Mouse (Mus musculus) Patski (cell line): ENCODE results near the gene Fras1. TPM values are rescaled to one million over a fixed set of nuclear protein-coding genes. Genes with fewer than 3 reads are reported as not detected.

Source experiments
- ATAC-seq: fragments of 100-300 bp; one replicate; pipeline ENCODE4 v1.8.0; 2021
- CTCF ChIA-PET: fragments of 350-600 bp; sonication (Branson Sonifier 250); formaldehyde crosslinking; loops from one replicate; lab custom pipeline; 2022; ENCODE audit warnings: inconsistent platforms; lab: Charles Lee
- POLR2A ChIA-PET: fragments of 350-600 bp; sonication (Branson Sonifier 250); formaldehyde crosslinking; loops from one replicate; lab custom pipeline; 2022; ENCODE audit warnings: antibody characterized with exemption, inconsistent platforms; lab: Charles Lee
- DNase-seq: peaks from one replicate; pipeline ENCODE4 v3.0.0-alpha.2; 2011; ENCODE audit warnings: low read depth, low spot score
- H3K27me3 ChIP-seq: fragments of 371-371 bp; one replicate; pipeline ENCODE4 v1.5.1; 2021
- CTCF ChIP-seq: fragments of 100-300 bp; IDR thresholded peaks from one replicate; pipeline ENCODE4 v1.5.1; 2021
- in situ Hi-C: fragments of 300-500 bp; cut with MboI; formaldehyde crosslinking; loops from 3 replicates; pipeline ENCODE4 v1.11.1; 2018; ENCODE audit warnings: low pct_unique_long_range_greater_than_20kb, mixed read lengths
- polyA plus RNA-seq: library from polyadenylated mRNA; unstranded; gene quantifications from one replicate; pipeline ENCODE4 v1.2.3, GENCODE M21; 2021

Gene Fras1
- polyA plus RNA-seq, 1 experiment from 2014 or later, result 2.4 TPM

DNA sequence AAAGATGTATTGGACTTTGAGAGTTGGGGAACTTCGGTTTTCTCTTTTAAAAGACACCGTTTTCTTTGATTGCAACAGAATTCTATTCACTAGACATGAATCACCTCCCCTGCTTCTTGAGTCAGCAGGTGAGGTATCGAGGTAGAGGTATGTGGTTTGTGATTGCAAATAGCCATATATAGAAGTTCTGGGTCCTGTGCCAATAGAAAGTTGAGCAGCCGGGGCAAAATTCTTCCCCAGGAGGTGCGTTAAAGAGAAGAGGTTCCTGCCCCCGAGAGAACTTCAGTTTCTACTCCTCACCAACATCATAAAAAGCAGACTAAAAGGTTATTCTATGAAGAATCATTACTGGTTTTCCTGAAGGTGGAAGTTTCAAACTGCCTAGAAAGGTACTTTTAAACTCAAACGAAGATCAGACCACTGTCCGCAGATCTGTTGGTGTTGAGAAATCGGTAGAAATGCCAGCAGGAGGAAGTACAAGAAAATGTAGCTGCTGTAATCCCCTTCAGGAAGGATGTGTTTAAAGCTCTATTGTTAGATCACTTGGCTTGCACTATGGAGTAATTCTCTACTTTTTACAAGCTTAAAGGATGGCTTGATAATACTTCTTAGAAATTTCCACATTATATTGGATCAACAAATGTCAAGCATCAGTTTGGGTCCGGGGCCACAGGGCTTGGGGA, 420.3 kb downstream of the Fras1 start:
- ATAC-seq, result peak; percentile 32

GRCm38 (mm10) chr5:96795752-96796151, 422.0 kb downstream of the Fras1 start:
- TF ChIP-seq CTCF, result no peak
- in situ Hi-C loops, result no loop called here
- CTCF ChIA-PET, result interaction anchor here (0.9 kb wide), 1 partner anchor 461 kb away, joined by 3 read pairs; no protein-coding TSS in a partner anchor
- DNase-seq (no peak), ATAC-seq (no peak)
- POLR2A ChIA-PET, result interaction anchor here (0.6 to 0.9 kb wide), 2 partner anchors 38 to 470 kb away, joined by 3 to 4 read pairs; no protein-coding TSS in a partner anchor
- H3K27me3 ChIP-seq, result no peaks in the 10 kb centered on the region

More for the DNA sequence above, 420.3 kb downstream of the Fras1 start:
- POLR2A ChIA-PET, result interaction anchor here (1.0 to 2.2 kb wide), 4 partner anchors 8 to 31 kb away, joined by 3 to 10 read pairs (median 7); no protein-coding TSS in a partner anchor
- no peak for TF ChIP-seq CTCF
- CTCF ChIA-PET, result interaction anchor here (0.6 to 0.9 kb wide), 3 partner anchors 8 to 15 kb away, joined by 3 read pairs; no protein-coding TSS in a partner anchor
- in situ Hi-C loops, result no loop called here
- DNase-seq, result no peak
- no peaks in the 10 kb centered on the region for H3K27me3 ChIP-seq

- ChIA-PET CTCF (no interaction called here), POLR2A (no interaction called here)
- in situ Hi-C loops, result no loop called here
- TF ChIP-seq CTCF, result no peak
- DNase-seq (no peak), ATAC-seq (no peak)
- H3K27me3 ChIP-seq, result no peaks in the 10 kb centered on the region
Observed at GRCm38 (mm10) chr5:96797465-96797864, 423.7 kb downstream of the Fras1 start.

- H3K27me3 ChIP-seq, result no peaks in the 10 kb centered on the region
- DNase-seq (no peak), ATAC-seq (no peak)
- ChIA-PET POLR2A (no interaction called here), CTCF (no interaction called here)
- TF ChIP-seq CTCF, result no peak
- in situ Hi-C loops, result no loop called here
Observed at GRCm38 (mm10) chr5:96799165-96799564, 425.4 kb downstream of the Fras1 start.

DNA sequence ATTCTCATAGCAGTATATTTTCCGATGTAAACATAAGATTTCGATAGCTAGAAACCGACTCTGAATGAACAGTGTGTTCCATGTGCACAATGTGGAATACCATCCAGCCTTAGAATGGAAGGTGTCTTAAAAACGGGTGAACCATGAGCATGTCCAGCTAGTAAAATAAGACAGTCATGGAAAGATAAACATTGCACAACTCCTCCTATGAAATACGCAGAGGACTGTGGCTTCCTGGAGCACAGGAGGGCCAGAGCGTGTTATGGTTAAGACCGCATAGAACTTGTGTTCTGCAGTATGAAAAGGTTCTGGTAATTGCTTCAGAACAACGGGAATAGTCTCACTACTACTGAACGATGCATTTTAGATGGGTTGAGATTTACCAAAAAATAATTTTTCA, 426.2 kb downstream of the Fras1 start:
- ATAC-seq (no peak), DNase-seq (no peak)
- in situ Hi-C loops, result no loop called here
- TF ChIP-seq CTCF, result no peak
- ChIA-PET CTCF (interaction anchor here (1.2 kb wide), 1 partner anchor 21 kb away, joined by 4 read pairs; no protein-coding TSS in a partner anchor), POLR2A (no interaction called here)
- H3K27me3 ChIP-seq, result no peaks in the 10 kb centered on the region

- ChIA-PET CTCF (interaction anchor here (0.8 to 2.7 kb wide), 8 partner anchors 9 to 585 kb away, joined by 3 to 10 read pairs (median 3); partner anchors contain the start of gene Anxa3), POLR2A (interaction anchor here (0.6 to 2.0 kb wide), 3 partner anchors 9 to 152 kb away, joined by 4 to 10 read pairs (median 7); partner anchors contain the start of gene Anxa3)
- TF ChIP-seq CTCF, result no peak
- in situ Hi-C loops, result no loop called here
- no peak for DNase-seq
- peak; percentile 82 for ATAC-seq
- no peaks in the 10 kb centered on the region for H3K27me3 ChIP-seq
Observed at GRCm38 (mm10) chr5:96802185-96802584, 428.4 kb downstream of the Fras1 start.

GRCm38 (mm10) chr5:96803091-96803490, 429.3 kb downstream of the Fras1 start:
- DNase-seq (no peak), ATAC-seq (peak; percentile 29)
- no peaks in the 10 kb centered on the region for H3K27me3 ChIP-seq
- in situ Hi-C loops, result no loop called here
- TF ChIP-seq CTCF, result no peak
- ChIA-PET CTCF (interaction anchor here (1.1 to 2.7 kb wide), 4 partner anchors 9 to 33 kb away, joined by 3 to 10 read pairs (median 4); no protein-coding TSS in a partner anchor), POLR2A (interaction anchor here (0.7 to 2.0 kb wide), 2 partner anchors 10 to 343 kb away, joined by 3 to 10 read pairs; partner anchors contain the start of gene Anxa3)

GRCm38 (mm10) chr5:96804304-96804703, 430.5 kb downstream of the Fras1 start:
- no peaks in the 10 kb centered on the region for H3K27me3 ChIP-seq
- peak; percentile 91 for DNase-seq
- ChIA-PET POLR2A (interaction anchor here (0.7 kb wide), 1 partner anchor 11 kb away, joined by 6 read pairs; the partner anchor contains the start of gene Anxa3), CTCF (interaction anchor here (1.3 to 2.4 kb wide), 2 partner anchors 14 to 35 kb away, joined by 5 to 8 read pairs; no protein-coding TSS in a partner anchor)
- in situ Hi-C loops, result no loop called here
- peak; percentile 52 for ATAC-seq
- no peak for TF ChIP-seq CTCF

- DNase-seq (no peak), ATAC-seq (no peak)
- H3K27me3 ChIP-seq, result no peaks in the 10 kb centered on the region
- CTCF ChIA-PET, result interaction anchor here (1.0 to 2.4 kb wide), 3 partner anchors 12 to 35 kb away, joined by 3 to 8 read pairs (median 5); partner anchors contain the start of gene Anxa3
- POLR2A ChIA-PET, result interaction anchor here (2.2 kb wide), 1 partner anchor 11 kb away, joined by 8 read pairs; no protein-coding TSS in a partner anchor
- no peak for TF ChIP-seq CTCF
- in situ Hi-C loops, result no loop called here
Observed at GRCm38 (mm10) chr5:96804813-96805212, 431.1 kb downstream of the Fras1 start.

DNA sequence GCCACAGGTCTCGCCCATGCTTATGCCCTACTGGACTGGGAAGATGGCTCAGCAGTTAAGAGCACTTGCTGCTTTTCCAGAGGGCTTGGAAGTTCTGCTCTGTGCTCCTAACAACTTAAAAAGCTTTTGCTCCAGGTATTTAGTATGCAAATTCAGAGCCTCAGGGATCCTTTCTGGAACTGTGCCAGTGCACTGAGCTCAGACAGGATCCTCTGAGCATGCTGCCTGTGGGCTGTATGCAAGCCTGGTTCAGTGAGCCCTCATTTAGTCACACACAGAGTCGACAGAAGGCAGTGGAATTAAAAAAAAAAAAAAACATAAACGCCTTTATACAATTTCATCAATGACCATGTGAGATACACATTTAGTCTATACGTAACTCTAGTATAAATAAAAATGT, 436.9 kb downstream of the Fras1 start:
- ATAC-seq (peak; percentile 40), DNase-seq (no peak)
- CTCF ChIA-PET, result interaction anchor here (1.5 kb wide), 1 partner anchor 39 kb away, joined by 3 read pairs; no protein-coding TSS in a partner anchor
- in situ Hi-C loops, result no loop called here
- POLR2A ChIA-PET, result interaction anchor here (1.5 kb wide), 1 partner anchor 11 kb away, joined by 6 read pairs; no protein-coding TSS in a partner anchor
- TF ChIP-seq CTCF, result no peak
- H3K27me3 ChIP-seq, result no peaks in the 10 kb centered on the region
